Mouse (Mus musculus) cerebellum, adult 2 months (tissue): ENCODE results near the gene Slc12a1.

Source experiments
- CTCF ChIP-seq: fragments of 200-500 bp; IDR thresholded peaks from 2 replicates; pipeline ENCODE4 v1.5.1; 2011; ENCODE audit warnings: low read depth, mild to moderate bottlenecking, control low read depth, low read length, moderate library complexity, borderline replicate concordance; ENCODE audit not compliant: insufficient read depth
- POLR2A ChIP-seq: fragments of 200-500 bp; IDR thresholded peaks from 2 replicates; pipeline ENCODE4 v1.6.1; 2011; ENCODE audit warnings: low read length, control low read depth, borderline replicate concordance; ENCODE audit not compliant: insufficient read depth

- no peak for TF ChIP-seq CTCF
- no peak for TF ChIP-seq POLR2A
These were observed 101.4 kb downstream of the Slc12a1 start for GRCm38 (mm10) chr2:125253699-125254098.
